Mouse (Mus musculus) neural tube, embryonic 12.5 days (tissue): ENCODE results near the gene Btn2a2. TPM values are rescaled to one million over a fixed set of nuclear protein-coding genes. Genes with fewer than 3 reads are reported as not detected.
"Not testable (repeated sequence)": the region's sequence is repeated elsewhere in the genome, so short reads cannot be mapped to it uniquely, and the experiment has no call there.

ENCODE experiments used
- ATAC-seq: fragments of 200-750 bp; cut with Nextera tagmentation; 2 replicates; pipeline ENCODE4 v1.8.0; 2017; ENCODE audit warnings: low read depth, mild to moderate bottlenecking, moderate TSS enrichment, moderate library complexity; ENCODE audit not compliant: low FRiP score
- H3K27ac ChIP-seq: fragments of 300-500 bp; sonication (generic); 2 replicates; pipeline ENCODE4 v1.5.1; 2016
- H3K27me3 ChIP-seq: fragments of 300-500 bp; sonication (generic); replicated peaks from 2 replicates; pipeline ENCODE4 v1.6.1; 2016; ENCODE audit warnings: mild to moderate bottlenecking
- H3K36me3 ChIP-seq: fragments of 300-500 bp; sonication (generic); 2 replicates; pipeline ENCODE4 v1.6.1; 2016; ENCODE audit warnings: mild to moderate bottlenecking
- H3K4me1 ChIP-seq: fragments of 300-500 bp; sonication (generic); 2 replicates; pipeline ENCODE4 v1.6.1; 2016
- H3K4me2 ChIP-seq: fragments of 300-500 bp; sonication (generic); replicated peaks from 2 replicates; pipeline ENCODE4 v1.6.1; 2016; ENCODE audit warnings: mild to moderate bottlenecking
- H3K4me3 ChIP-seq: fragments of 300-500 bp; sonication (generic); 2 replicates; pipeline ENCODE4 v1.5.1; 2016
- H3K9ac ChIP-seq: fragments of 300-500 bp; sonication (generic); 2 replicates; pipeline ENCODE4 v1.6.1; 2016; ENCODE audit warnings: mild to moderate bottlenecking
- H3K9me3 ChIP-seq: fragments of 300-500 bp; sonication (generic); 2 replicates; pipeline ENCODE4 v1.6.1; 2016; ENCODE audit warnings: mild to moderate bottlenecking
- WGBS: fragments of 180-500 bp; shearing (Covaris S2); methylation state at CpG from one replicate; pipeline ENCODE4 v1.1.7; 2016; 5-methylcytosine and 5-hydroxymethylcytosine counted together
- polyA plus RNA-seq: library from polyadenylated mRNA; unstranded; fragments of >200 nt; fragmentation: Nextera tagmentation; extraction: Ambion mirVana; gene quantifications from 2 replicates; pipeline ENCODE4 v1.2.1, GENCODE M21; 2016

The Btn2a2 gene
- 0.23 and 0.31 TPM in 2 replicates for polyA plus RNA-seq

- Histone ChIP-seq H3K4me1 (0 out of 2 replicates have a peak, but pooled peaks cover 10% of the 10 kb centered on the region), H3K9me3 (no peaks in the 10 kb centered on the region), H3K36me3 (no peaks in the 10 kb centered on the region), H3K27me3 (no peaks in the 10 kb centered on the region), H3K27ac (no peak within 1 kb of the TSS), H3K9ac (peak within 1 kb of the TSS; percentile 38), H3K4me3 (peak within 1 kb of the TSS; percentile 18; the same call in 1 of the 2 replicates), H3K4me2 (peak within 1 kb of the TSS; percentile 57)
- WGBS, result 9% methylated on average over 14 of the region's 14 CpGs
- peak; percentile 95 for ATAC-seq
These were observed at the start of gene Btn2a2 for GRCm38 (mm10) chr13:23488400-23489322. Gene Btn2a2, minus strand, starts transcription at chr13:23488857.

GRCm38 (mm10) chr13:23538249-23538648, 49.6 kb upstream of the Btn2a2 start:
- Histone ChIP-seq H3K4me3 (no peak overlapping the region), H3K27ac (no peak overlapping the region), H3K4me1 (peaks cover 11% of the 10 kb centered on the region), H3K36me3 (no peaks in the 10 kb centered on the region), H3K9me3 (no peaks in the 10 kb centered on the region), H3K27me3 (no peaks in the 10 kb centered on the region), H3K9ac (no peak overlapping the region), H3K4me2 (no peak overlapping the region)
- no peak for ATAC-seq
- WGBS, result 70% methylated on average over 5 of the region's 5 CpGs

- Histone ChIP-seq H3K9me3 (no peaks in the 10 kb centered on the region), H3K4me2 (peak overlapping the region; percentile 70), H3K4me3 (no peak overlapping the region), H3K9ac (no peak overlapping the region), H3K27me3 (no peaks in the 10 kb centered on the region), H3K36me3 (no peaks in the 10 kb centered on the region), H3K27ac (no peak overlapping the region), H3K4me1 (peaks cover 22% of the 10 kb centered on the region)
- no peak for ATAC-seq
- WGBS, result 77% methylated on average over 3 of the region's 3 CpGs
These were observed 48.5 kb upstream of the Btn2a2 start for GRCm38 (mm10) chr13:23537006-23537710.

GRCm38 (mm10) chr13:23536076-23536822, 47.6 kb upstream of the Btn2a2 start:
- ATAC-seq, result no peak
- Histone ChIP-seq H3K4me2 (peak overlapping the region; percentile 70), H3K36me3 (no peaks in the 10 kb centered on the region), H3K9ac (peak overlapping the region; percentile 62), H3K9me3 (no peaks in the 10 kb centered on the region), H3K4me3 (peak overlapping the region; percentile 31), H3K27me3 (no peaks in the 10 kb centered on the region), H3K4me1 (peaks cover 22% of the 10 kb centered on the region), H3K27ac (no peak overlapping the region)
- 18% methylated on average over 7 of the region's 7 CpGs for WGBS

GRCm38 (mm10) chr13:23535137-23536075, 46.7 kb upstream of the Btn2a2 start, which contains the start of gene Hist1h3g:
Gene Hist1h3g, plus strand, starts transcription at chr13:23535422.
- H3K9ac ChIP-seq, result peak within 1 kb of the TSS; percentile 62

GRCm38 (mm10) chr13:23534368-23535131, 45.9 kb upstream of the Btn2a2 start:
- under 1% methylated on average over 15 of the region's 15 CpGs for WGBS

More at GRCm38 (mm10) chr13:23535137-23536075, 46.7 kb upstream of the Btn2a2 start, which contains the start of gene Hist1h3g:
- peak; percentile 86 for ATAC-seq
- H3K4me1 ChIP-seq, result peaks cover 22% of the 10 kb centered on the region
- not testable (repeated sequence) for H3K36me3 ChIP-seq, H3K27me3 ChIP-seq, H3K9me3 ChIP-seq
- peak within 1 kb of the TSS; percentile 70 for H3K4me2 ChIP-seq
- peak within 1 kb of the TSS; percentile 46 for H3K4me3 ChIP-seq
- peak within 1 kb of the TSS; percentile 64 for H3K27ac ChIP-seq
- under 1% methylated on average over 58 of the region's 62 CpGs for WGBS

GRCm38 (mm10) chr13:23533560-23534367, 45.1 kb upstream of the Btn2a2 start, which contains the start of gene Hist1h2af:
Gene Hist1h2af, plus strand, starts transcription at chr13:23533906.
- peak; percentile 30 for ATAC-seq

More at GRCm38 (mm10) chr13:23534368-23535131, 45.9 kb upstream of the Btn2a2 start:
- H3K27ac ChIP-seq, result peak overlapping the region; percentile 64
- H3K9ac ChIP-seq, result peak overlapping the region; percentile 57
- H3K36me3 ChIP-seq, result no peaks in the 10 kb centered on the region
- no peak for ATAC-seq
- no peaks in the 10 kb centered on the region for H3K27me3 ChIP-seq
- H3K4me1 ChIP-seq, result peaks cover 22% of the 10 kb centered on the region
- H3K4me2 ChIP-seq, result peak overlapping the region; percentile 70
- H3K4me3 ChIP-seq, result peak overlapping the region; percentile 46
- H3K9me3 ChIP-seq, result no peaks in the 10 kb centered on the region

GRCm38 (mm10) chr13:23532262-23533075, 43.8 kb upstream of the Btn2a2 start:
- 22% methylated on average over 9 of the region's 9 CpGs for WGBS
- no peaks in the 10 kb centered on the region for H3K36me3 ChIP-seq
- H3K4me3 ChIP-seq, result peak overlapping the region; percentile 52
- peaks cover 22% of the 10 kb centered on the region for H3K4me1 ChIP-seq
- no peak for ATAC-seq
- no peaks in the 10 kb centered on the region for H3K9me3 ChIP-seq
- H3K4me2 ChIP-seq, result peak overlapping the region; percentile 70
- peak overlapping the region; percentile 89; the same call in 1 of the 2 replicates for H3K27ac ChIP-seq
- H3K9ac ChIP-seq, result peak overlapping the region; percentile 73
- H3K27me3 ChIP-seq, result no peaks in the 10 kb centered on the region

More at GRCm38 (mm10) chr13:23533560-23534367, 45.1 kb upstream of the Btn2a2 start, which contains the start of gene Hist1h2af:
- H3K36me3 ChIP-seq, H3K27me3 ChIP-seq, H3K9me3 ChIP-seq: not testable (repeated sequence)
- Histone ChIP-seq H3K4me3 (peak within 1 kb of the TSS; percentile 46), H3K9ac (peak within 1 kb of the TSS; percentile 57), H3K4me2 (peak within 1 kb of the TSS; percentile 70), H3K27ac (peak within 1 kb of the TSS; percentile 66), H3K4me1 (peaks cover 22% of the 10 kb centered on the region)
- under 1% methylated on average over 26 of the region's 53 CpGs for WGBS
